Mouse (Mus musculus) intestine, embryonic 16.5 days (tissue): ENCODE results near the gene Zfp672. TPM values are rescaled to one million over a fixed set of nuclear protein-coding genes. Genes with fewer than 3 reads are reported as not detected.

Experiments
- ATAC-seq: fragments of 200-750 bp; cut with Nextera tagmentation; 2 replicates; pipeline ENCODE4 v1.8.0; 2017; ENCODE audit warnings: moderate TSS enrichment, moderate library complexity
- H3K27ac ChIP-seq: fragments of 300-500 bp; sonication (generic); 2 replicates; pipeline ENCODE4 v1.5.1; 2014; ENCODE audit warnings: mild to moderate bottlenecking, low read length
- H3K27me3 ChIP-seq: fragments of 300-500 bp; sonication (generic); replicated peaks from 2 replicates; pipeline ENCODE4 v1.6.1; 2014; ENCODE audit warnings: low read length, control low read depth, mixed read lengths; ENCODE audit not compliant: control insufficient read depth, insufficient read depth
- H3K36me3 ChIP-seq: fragments of 300-500 bp; sonication (generic); 2 replicates; pipeline ENCODE4 v1.6.1; 2014; ENCODE audit warnings: low read length, control low read depth; ENCODE audit not compliant: control insufficient read depth, insufficient read depth
- H3K4me1 ChIP-seq: fragments of 300-500 bp; sonication (generic); 2 replicates; pipeline ENCODE4 v1.6.1; 2014; ENCODE audit warnings: low read length, control low read depth, mixed read lengths; ENCODE audit not compliant: control insufficient read depth, insufficient read depth
- H3K4me2 ChIP-seq: fragments of 300-500 bp; sonication (generic); 2 replicates; pipeline ENCODE4 v1.6.1; 2014; ENCODE audit warnings: low read depth, low read length, control low read depth
- H3K4me3 ChIP-seq: fragments of 300-500 bp; sonication (generic); 2 replicates; pipeline ENCODE4 v1.5.1; 2014; ENCODE audit warnings: mild to moderate bottlenecking, low read length
- H3K9ac ChIP-seq: fragments of 300-500 bp; sonication (generic); 2 replicates; pipeline ENCODE4 v1.6.1; 2014; ENCODE audit warnings: low read depth, low read length
- H3K9me3 ChIP-seq: fragments of 300-500 bp; sonication (generic); 2 replicates; pipeline ENCODE4 v1.6.1; 2016; ENCODE audit warnings: low read length, control low read depth; ENCODE audit not compliant: control insufficient read depth
- WGBS: fragments of 180-500 bp; shearing (Covaris S2); extraction: QIAGEN DNeasy Blood & Tissue Kit; methylation state at CpG from one replicate; pipeline ENCODE4 v1.1.7; 2014; 5-methylcytosine and 5-hydroxymethylcytosine counted together
- polyA plus RNA-seq: library from polyadenylated mRNA; unstranded; fragments of >200 nt; fragmentation: Nextera tagmentation; extraction: Ambion mirVana; gene quantifications from 2 replicates; pipeline ENCODE4 v1.2.1, GENCODE M21; 2015

The Zfp672 gene
- polyA plus RNA-seq, 1 experiment from 2014 or later, result 35.5 TPM

GRCm38 (mm10) chr11:58331546-58331945, 1.4 kb upstream of the Zfp672 start:
- Histone ChIP-seq H3K27me3 (no peaks in the 10 kb centered on the region), H3K9me3 (no peaks in the 10 kb centered on the region), H3K36me3 (peaks cover 9% of the 10 kb centered on the region; the same call in 1 of the 2 replicates), H3K4me1 (peaks cover 21% of the 10 kb centered on the region), H3K27ac (0 out of 2 replicates have a peak overlapping the region, but pooled peaks have one; percentile 64), H3K9ac (peak overlapping the region; percentile 81), H3K4me3 (peak overlapping the region; percentile 81), H3K4me2 (peak overlapping the region; percentile 93)
- ATAC-seq, result 0 out of 2 replicates have a peak, but pooled peaks have one; percentile 1
- WGBS, result 78% methylated on average over 6 of the region's 6 CpGs

- ATAC-seq, result peak; percentile 24; the same call in 1 of the 2 replicates
- no peaks in the 10 kb centered on the region for H3K27me3 ChIP-seq
- H3K9ac ChIP-seq, result peak overlapping the region; percentile 81
- peak overlapping the region; percentile 64; the same call in 1 of the 2 replicates for H3K27ac ChIP-seq
- H3K4me3 ChIP-seq, result peak overlapping the region; percentile 81
- peak overlapping the region; percentile 93 for H3K4me2 ChIP-seq
- H3K4me1 ChIP-seq, result peaks cover 21% of the 10 kb centered on the region
- 16% methylated on average over 10 of the region's 10 CpGs for WGBS
- H3K9me3 ChIP-seq, result no peaks in the 10 kb centered on the region
- H3K36me3 ChIP-seq, result peaks cover 7% of the 10 kb centered on the region; the same call in 1 of the 2 replicates
Measured at GRCm38 (mm10) chr11:58331149-58331495, 983 bp upstream of the Zfp672 start.

- no peaks in the 10 kb centered on the region for H3K9me3 ChIP-seq
- peaks cover 21% of the 10 kb centered on the region for H3K4me1 ChIP-seq
- no peaks in the 10 kb centered on the region for H3K27me3 ChIP-seq
- peak overlapping the region; percentile 63 for H3K27ac ChIP-seq
- H3K36me3 ChIP-seq, result peaks cover 4% of the 10 kb centered on the region; the same call in 1 of the 2 replicates
- under 1% methylated on average over 21 of the region's 21 CpGs for whole genome bisulfite sequencing
- H3K9ac ChIP-seq, result peak overlapping the region; percentile 84
- H3K4me3 ChIP-seq, result peak overlapping the region; percentile 81
- ATAC-seq, result peak; percentile 39
- peak overlapping the region; percentile 69 for H3K4me2 ChIP-seq
Measured at GRCm38 (mm10) chr11:58329906-58330275, 248 bp downstream of the Zfp672 start.

- Histone ChIP-seq H3K27ac (no peak overlapping the region), H3K36me3 (peaks cover 4% of the 10 kb centered on the region; the same call in 1 of the 2 replicates), H3K27me3 (no peaks in the 10 kb centered on the region), H3K4me2 (no peak overlapping the region), H3K4me1 (peaks cover 18% of the 10 kb centered on the region), H3K9me3 (no peaks in the 10 kb centered on the region), H3K4me3 (no peak overlapping the region), H3K9ac (no peak overlapping the region)
- 95% methylated on average over 3 of the region's 3 CpGs for WGBS
- no peak for ATAC-seq
Measured at GRCm38 (mm10) chr11:58326781-58327180, 3.4 kb downstream of the Zfp672 start.

GRCm38 (mm10) chr11:58324614-58325229, 5.4 kb downstream of the Zfp672 start:
- Histone ChIP-seq H3K27ac (no peak overlapping the region), H3K4me1 (peaks cover 14% of the 10 kb centered on the region), H3K4me3 (no peak overlapping the region), H3K4me2 (no peak overlapping the region), H3K9ac (no peak overlapping the region), H3K27me3 (no peaks in the 10 kb centered on the region), H3K36me3 (peaks cover 4% of the 10 kb centered on the region; the same call in 1 of the 2 replicates), H3K9me3 (no peaks in the 10 kb centered on the region)
- WGBS, result 68% methylated on average over 3 of the region's 3 CpGs
- no peak for ATAC-seq

- peak overlapping the region; percentile 91 for H3K4me2 ChIP-seq
- peaks cover 4% of the 10 kb centered on the region; the same call in 1 of the 2 replicates for H3K36me3 ChIP-seq
- H3K9me3 ChIP-seq, result no peaks in the 10 kb centered on the region
- H3K4me3 ChIP-seq, result peak overlapping the region; percentile 86
- 8% methylated on average over 24 of the region's 24 CpGs for WGBS
- peaks cover 9% of the 10 kb centered on the region for H3K4me1 ChIP-seq
- peak overlapping the region; percentile 86 for H3K27ac ChIP-seq
- ATAC-seq, result peak; percentile 25; the same call in 1 of the 2 replicates
- peak overlapping the region; percentile 87 for H3K9ac ChIP-seq
- no peaks in the 10 kb centered on the region for H3K27me3 ChIP-seq
Measured at GRCm38 (mm10) chr11:58323570-58324340, 6.4 kb downstream of the Zfp672 start.

- under 1% methylated on average over 63 of the region's 63 CpGs for WGBS
- peaks cover 9% of the 10 kb centered on the region for H3K4me1 ChIP-seq
- no peaks in the 10 kb centered on the region for H3K9me3 ChIP-seq
- H3K4me3 ChIP-seq, result peak overlapping the region; percentile 86
- peak overlapping the region; percentile 91 for H3K4me2 ChIP-seq
- no peaks in the 10 kb centered on the region for H3K27me3 ChIP-seq
- peak overlapping the region; percentile 98 for H3K27ac ChIP-seq
- peak; percentile 99 for ATAC-seq
- peak overlapping the region; percentile 87 for H3K9ac ChIP-seq
- H3K36me3 ChIP-seq, result peaks cover 4% of the 10 kb centered on the region; the same call in 1 of the 2 replicates
Measured at GRCm38 (mm10) chr11:58322824-58323569, 7.1 kb downstream of the Zfp672 start.

GRCm38 (mm10) chr11:58316768-58317390, 13.3 kb downstream of the Zfp672 start:
- H3K27me3 ChIP-seq, result no peaks in the 10 kb centered on the region
- WGBS, result 71% methylated on average over 28 of the region's 28 CpGs
- ATAC-seq, result 0 out of 2 replicates have a peak, but pooled peaks have one; percentile 27
- no peak overlapping the region for H3K4me2 ChIP-seq
- H3K9me3 ChIP-seq, result no peaks in the 10 kb centered on the region
- H3K36me3 ChIP-seq, result peaks cover 10% of the 10 kb centered on the region
- H3K27ac ChIP-seq, result no peak overlapping the region
- no peak overlapping the region for H3K4me3 ChIP-seq
- peaks cover 3% of the 10 kb centered on the region; the same call in 1 of the 2 replicates for H3K4me1 ChIP-seq
- H3K9ac ChIP-seq, result no peak overlapping the region
